Mouse (Mus musculus) left cerebral cortex, adult 11 months (tissue): Measurements from ENCODE around the gene Pfdn5.

Source experiments
- DNase-seq: peaks from one replicate; pipeline ENCODE4 v3.0.0; 2022; ENCODE audit warnings: low spot score

The Pfdn5 gene

DNA sequence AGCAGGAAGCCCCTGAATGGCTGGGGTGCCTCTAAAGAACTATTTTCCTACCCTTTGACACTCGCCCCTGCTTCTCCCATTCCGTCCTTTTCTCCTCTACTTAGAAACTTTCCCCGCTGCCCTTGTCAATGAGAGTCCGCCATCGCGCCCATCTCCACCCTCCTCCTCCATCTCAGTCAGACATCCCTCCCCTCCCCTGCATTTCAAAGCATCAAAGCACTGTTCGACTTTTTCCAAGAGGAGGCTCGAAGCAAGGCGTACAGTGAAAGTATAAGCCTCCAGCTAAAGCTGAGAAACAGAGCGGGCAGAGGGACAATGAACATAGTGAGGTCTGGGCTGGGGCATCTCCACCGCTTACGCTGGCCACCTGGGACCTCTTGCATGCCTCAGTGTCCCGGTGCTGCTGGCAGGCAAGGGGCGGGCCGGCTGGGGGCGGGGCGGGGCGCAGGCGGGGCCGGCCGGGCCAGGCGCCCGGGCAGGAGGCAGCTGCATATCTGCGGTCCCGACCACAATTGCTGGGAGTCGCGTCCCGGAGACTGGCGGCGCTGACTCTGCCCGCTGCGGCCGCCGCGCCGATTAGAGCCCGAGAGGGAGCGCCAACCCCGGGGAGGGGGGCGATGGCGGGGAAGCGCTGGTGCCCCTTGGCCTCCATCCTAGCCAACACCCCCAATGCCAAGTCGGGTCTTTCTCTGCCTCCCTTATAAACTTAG, 50.7 kb downstream of the Pfdn5 start:
- DNase-seq: no peak

DNA sequence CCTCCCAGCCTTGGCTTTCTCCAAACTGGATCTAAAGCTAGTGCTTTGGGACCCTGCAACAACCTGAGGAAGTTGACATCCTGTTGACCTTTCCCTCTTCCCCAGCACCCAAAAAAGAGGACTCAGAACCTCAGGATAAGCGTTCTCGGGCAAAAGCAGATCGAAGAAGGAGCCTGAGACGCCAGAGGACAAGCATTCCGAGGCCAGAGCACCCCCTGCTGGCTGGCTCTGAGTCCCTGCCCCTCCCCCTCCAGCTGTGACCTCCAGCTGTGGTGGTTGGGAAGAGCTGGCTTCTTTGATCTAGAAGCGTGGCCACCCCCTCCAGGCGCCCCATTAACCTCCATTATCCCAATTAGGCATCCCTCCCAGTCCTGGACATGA, 51.2 kb downstream of the Pfdn5 start:
- peak; percentile 77 for DNase-seq

DNA sequence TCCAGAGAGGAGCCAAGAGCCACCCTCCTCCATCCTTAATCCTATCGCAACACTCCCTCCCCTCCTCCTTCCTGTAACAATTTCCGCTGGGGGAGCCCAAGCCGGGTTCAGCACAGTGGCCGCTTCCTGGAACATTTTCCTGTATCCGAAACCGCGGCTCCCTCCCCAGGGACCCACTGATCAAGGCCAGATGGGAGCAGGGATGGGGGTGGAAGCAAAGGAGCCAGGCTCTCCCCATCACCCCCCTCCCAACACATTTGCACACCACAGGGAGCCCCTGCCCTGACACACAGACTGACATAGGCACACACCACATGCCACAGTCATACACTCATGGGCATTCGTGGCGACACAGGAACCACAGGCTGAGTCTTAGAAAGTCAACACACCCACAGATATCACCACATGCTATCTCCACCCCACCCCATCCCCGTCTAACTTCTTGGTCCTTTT, 51.9 kb downstream of the Pfdn5 start:
- DNase-seq: no peak
